Mouse (Mus musculus) heart, postnatal 0 days (tissue): Measurements from ENCODE around the gene Bmp15. TPM values are rescaled to one million over a fixed set of nuclear protein-coding genes. Genes with fewer than 3 reads are reported as not detected.

Source experiments
- ATAC-seq: fragments of 200-750 bp; cut with Nextera tagmentation; 2 replicates; pipeline ENCODE4 v1.8.0; 2017; ENCODE audit warnings: low read depth, moderate number of reproducible peaks, moderate library complexity; ENCODE audit not compliant: insufficient read depth
- DNase-seq: peaks from one replicate; pipeline ENCODE4 v3.0.0-alpha.2; 2016; ENCODE audit warnings: low spot score
- H3K27ac ChIP-seq: fragments of 300-500 bp; sonication (generic); 2 replicates; pipeline ENCODE4 v1.5.1; 2014; ENCODE audit warnings: low read depth, mild to moderate bottlenecking
- H3K27me3 ChIP-seq: fragments of 300-500 bp; sonication (generic); 2 replicates; pipeline ENCODE4 v1.6.1; 2014; ENCODE audit warnings: low read length, mixed read lengths; ENCODE audit not compliant: control insufficient read depth, insufficient read depth
- H3K36me3 ChIP-seq: fragments of 300-500 bp; sonication (generic); replicated peaks from 2 replicates; pipeline ENCODE4 v1.6.1; 2014; ENCODE audit warnings: low read length, mixed read lengths; ENCODE audit not compliant: control insufficient read depth, insufficient read depth
- H3K4me1 ChIP-seq: fragments of 300-500 bp; sonication (generic); 2 replicates; pipeline ENCODE4 v1.6.1; 2014; ENCODE audit warnings: antibody characterized with exemption; ENCODE audit not compliant: control insufficient read depth, insufficient read depth
- H3K4me2 ChIP-seq: fragments of 300-500 bp; sonication (generic); 2 replicates; pipeline ENCODE4 v1.6.1; 2014; ENCODE audit warnings: low read depth, mild to moderate bottlenecking, low read length, moderate library complexity
- H3K4me3 ChIP-seq: fragments of 300-500 bp; sonication (generic); 2 replicates; pipeline ENCODE4 v1.5.1; 2014; ENCODE audit warnings: low read depth, low read length
- H3K9ac ChIP-seq: fragments of 300-500 bp; sonication (generic); replicated peaks from 2 replicates; pipeline ENCODE4 v1.6.1; 2014; ENCODE audit warnings: low read depth, low read length, mixed read lengths
- H3K9me3 ChIP-seq: fragments of 300-500 bp; sonication (generic); replicated peaks from 2 replicates; pipeline ENCODE4 v1.6.1; 2016; ENCODE audit warnings: low read length; ENCODE audit not compliant: control insufficient read depth
- CTCF ChIP-seq: IDR thresholded peaks from 2 replicates; pipeline ENCODE4 v1.5.1; 2016; ENCODE audit warnings: antibody characterized with exemption, control low read depth, low read depth
- EP300 ChIP-seq: IDR thresholded peaks from 2 replicates; pipeline ENCODE4 v1.6.1; 2016; ENCODE audit warnings: antibody characterized with exemption, low read depth
- WGBS: fragments of 180-500 bp; shearing (Covaris S2); extraction: QIAGEN DNeasy Blood & Tissue Kit; methylation state at CpG from one replicate; pipeline ENCODE4 v1.1.7; 2014; 5-methylcytosine and 5-hydroxymethylcytosine counted together
- polyA plus RNA-seq: library from polyadenylated mRNA; unstranded; fragments of >200 nt; fragmentation: Nextera tagmentation; extraction: Ambion mirVana; gene quantifications from 2 replicates; pipeline ENCODE4 v1.2.1, GENCODE M21; 2015
- total RNA-seq: library from RNA; depleted of rRNA; stranded (reverse); fragments of >200 nt; gene quantifications from 2 replicates; pipeline ENCODE4 v1.2.3, GENCODE M21; 2014; ENCODE audit warnings: low replicate concordance; rRNA removed

Bmp15 gene
- total RNA-seq: 0.19 and 0.73 TPM in 2 replicates
- 0.18 and 0.19 TPM in 2 replicates for polyA plus RNA-seq

- TF ChIP-seq EP300 (no peak), CTCF (no peak)
- Histone ChIP-seq H3K27ac (no peak within 1 kb of the TSS), H3K36me3 (no peaks in the 10 kb centered on the region), H3K4me3 (no peak within 1 kb of the TSS), H3K27me3 (no peaks in the 10 kb centered on the region), H3K9ac (no peak within 1 kb of the TSS), H3K4me1 (no peaks in the 10 kb centered on the region), H3K9me3 (no peaks in the 10 kb centered on the region), H3K4me2 (no peak within 1 kb of the TSS)
- ATAC-seq (no peak), DNase-seq (no peak)
- WGBS: 72% methylated on average over 3 of the region's 3 CpGs
These were observed at the start of gene Bmp15 for GRCm38 (mm10) chrX:6320621-6321020. Bmp15 (minus strand) TSS chrX:6320721.

- no peaks in the 10 kb centered on the region for H3K36me3 ChIP-seq
- no peaks in the 10 kb centered on the region for H3K9me3 ChIP-seq
- TF ChIP-seq CTCF (no peak), EP300 (no peak)
- H3K4me1 ChIP-seq: no peaks in the 10 kb centered on the region
- WGBS: 56% methylated on average over 1 of the region's 1 CpGs
- ATAC-seq (no peak), DNase-seq (no peak)
- no peak overlapping the region for H3K4me2 ChIP-seq
- no peak overlapping the region for H3K27ac ChIP-seq
- no peak overlapping the region for H3K9ac ChIP-seq
- H3K4me3 ChIP-seq: no peak overlapping the region
- no peaks in the 10 kb centered on the region for H3K27me3 ChIP-seq
These were observed 48.3 kb upstream of the Bmp15 start for GRCm38 (mm10) chrX:6368822-6369221.

- Histone ChIP-seq H3K4me1 (no peaks in the 10 kb centered on the region), H3K9ac (no peak overlapping the region), H3K4me2 (no peak overlapping the region), H3K4me3 (no peak overlapping the region), H3K9me3 (no peaks in the 10 kb centered on the region), H3K27ac (no peak overlapping the region), H3K36me3 (no peaks in the 10 kb centered on the region), H3K27me3 (no peaks in the 10 kb centered on the region)
- ATAC-seq (no peak), DNase-seq (no peak)
- no peak for TF ChIP-seq EP300
- no peak for TF ChIP-seq CTCF
- 71% methylated on average over 6 of the region's 6 CpGs for WGBS
These were observed 37.1 kb upstream of the Bmp15 start for GRCm38 (mm10) chrX:6357503-6358114.

- Histone ChIP-seq H3K36me3 (no peaks in the 10 kb centered on the region), H3K4me1 (no peaks in the 10 kb centered on the region), H3K27ac (no peak overlapping the region), H3K27me3 (no peaks in the 10 kb centered on the region), H3K9ac (no peak overlapping the region), H3K9me3 (no peaks in the 10 kb centered on the region), H3K4me3 (no peak overlapping the region), H3K4me2 (no peak overlapping the region)
- no peak for DNase-seq
- ATAC-seq: no peak
- WGBS: 66% methylated on average over 3 of the region's 3 CpGs
- no peak for TF ChIP-seq CTCF
- TF ChIP-seq EP300: no peak
These were observed 36.4 kb upstream of the Bmp15 start for GRCm38 (mm10) chrX:6356876-6357275.

- Histone ChIP-seq H3K27ac (no peak overlapping the region), H3K9me3 (no peaks in the 10 kb centered on the region), H3K36me3 (no peaks in the 10 kb centered on the region), H3K9ac (no peak overlapping the region), H3K4me3 (no peak overlapping the region), H3K27me3 (no peaks in the 10 kb centered on the region), H3K4me2 (no peak overlapping the region), H3K4me1 (no peaks in the 10 kb centered on the region)
- WGBS: 54% methylated on average over 1 of the region's 1 CpGs
- DNase-seq (no peak), ATAC-seq (no peak)
- TF ChIP-seq EP300 (no peak), CTCF (no peak)
These were observed 24.9 kb upstream of the Bmp15 start for GRCm38 (mm10) chrX:6345273-6345959.
